Mouse (Mus musculus): Measurements from ENCODE around the gene Setd1b. TPM values are rescaled to one million over a fixed set of nuclear protein-coding genes. Genes with fewer than 3 reads are reported as not detected.
A peak's percentile ranks its signal among the peaks of the same experiment; 100 is the strongest.

The Setd1b gene
- total RNA-seq, 2 experiments from 2014 or later: 27.0 to 32.1 TPM

GRCm38 (mm10) chr5:123152901-123153300 is 10.9 kb downstream of the Setd1b start:
- intact Hi-C loops (cut with DNase I): no loop called here

GRCm38 (mm10) chr5:123155425-123155824 is 13.4 kb downstream of the Setd1b start:
- peak in 1 of 2 experiments; percentile 68 for DNase-seq (ENCODE audit: low spot score in 2 of 2)
- intact Hi-C loops (cut with DNase I): no loop called here

More at GRCm38 (mm10) chr5:123152901-123153300, 10.9 kb downstream of the Setd1b start:
- no peak for DNase-seq (ENCODE audit: low spot score in 2 of 2)

- DNase-seq (ENCODE audit: low spot score in 2 of 2): no peak
- intact Hi-C loops (cut with DNase I): no loop called here
Observed at GRCm38 (mm10) chr5:123156763-123157162, 14.8 kb downstream of the Setd1b start.

GRCm38 (mm10) chr5:123157972-123158371 is 16.0 kb downstream of the Setd1b start:
- intact Hi-C loops (cut with DNase I): no loop called here
- no peak for DNase-seq (ENCODE audit: low spot score in 2 of 2)

- DNase-seq (ENCODE audit: low spot score in 2 of 2): no peak
- intact Hi-C loops (cut with DNase I): no loop called here
Observed at GRCm38 (mm10) chr5:123159446-123159845, 17.5 kb downstream of the Setd1b start.

GRCm38 (mm10) chr5:123159866-123160265 is 17.9 kb downstream of the Setd1b start:
- no peak for DNase-seq (ENCODE audit: low spot score in 2 of 2)
- intact Hi-C loops (cut with DNase I): no loop called here

- intact Hi-C loops (cut with DNase I): no loop called here
- no peak for DNase-seq (ENCODE audit: low spot score in 2 of 2)
Observed at GRCm38 (mm10) chr5:123160341-123160740, 18.3 kb downstream of the Setd1b start.

GRCm38 (mm10) chr5:123162942-123163341 is 20.9 kb downstream of the Setd1b start:
- intact Hi-C loops (cut with DNase I): no loop called here
- DNase-seq (ENCODE audit: low spot score in 2 of 2): no peak

GRCm38 (mm10) chr5:123166437-123166836 is 24.4 kb downstream of the Setd1b start:
- intact Hi-C loops (cut with DNase I): no loop called here
- no peak for DNase-seq (ENCODE audit: low spot score in 2 of 2)

- intact Hi-C loops (cut with DNase I): no loop called here
- DNase-seq (ENCODE audit: low spot score in 2 of 2): no peak
Observed at GRCm38 (mm10) chr5:123167591-123167990, 25.6 kb downstream of the Setd1b start.

GRCm38 (mm10) chr5:123169284-123169683 is 27.3 kb downstream of the Setd1b start, which contains the start of gene Psmd9:
TSS of gene Psmd9 (plus strand) at chr5:123169413.
- no peak for DNase-seq (ENCODE audit: low spot score in 2 of 2)
- intact Hi-C loops (cut with DNase I): no loop called here

- DNase-seq (ENCODE audit: low spot score in 2 of 2): no peak
- intact Hi-C loops (cut with DNase I): loop anchor here (5.0 kb wide), 2 partner anchors 38 to 203 kb away; partner anchors contain the start of gene Rhof
Observed at GRCm38 (mm10) chr5:123170365-123170764, 28.4 kb downstream of the Setd1b start.

- DNase-seq (ENCODE audit: low spot score in 2 of 2): peak; percentile 77 to 82
- intact Hi-C loops (cut with DNase I): loop anchor here (1.0 to 5.0 kb wide), 4 partner anchors 39 to 204 kb away; partner anchors contain the start of gene Rhof
Observed at GRCm38 (mm10) chr5:123171646-123172350, 29.8 kb downstream of the Setd1b start.

GRCm38 (mm10) chr5:123178792-123179191 is 36.8 kb downstream of the Setd1b start:
- DNase-seq (ENCODE audit: low spot score in 2 of 2): no peak
- intact Hi-C loops (cut with DNase I): loop anchor here (5.0 kb wide), 1 partner anchor 44 kb away; no protein-coding TSS in a partner anchor

GRCm38 (mm10) chr5:123180390-123180789 is 38.4 kb downstream of the Setd1b start:
- DNase-seq (ENCODE audit: low spot score in 2 of 2): no peak
- intact Hi-C loops (cut with DNase I): no loop called here

- intact Hi-C loops (cut with DNase I): no loop called here
- DNase-seq (ENCODE audit: low spot score in 2 of 2): no peak
Observed at GRCm38 (mm10) chr5:123181536-123181935, 39.5 kb downstream of the Setd1b start.

- DNase-seq (ENCODE audit: low spot score in 2 of 2): no peak
- intact Hi-C loops (cut with DNase I): no loop called here
Observed at GRCm38 (mm10) chr5:123182651-123183050, 40.7 kb downstream of the Setd1b start, which contains the start of gene Hpd. TSS of gene Hpd (minus strand) at chr5:123182727.

- intact Hi-C loops (cut with DNase I): no loop called here
- DNase-seq (ENCODE audit: low spot score in 2 of 2): no peak
Observed at GRCm38 (mm10) chr5:123185966-123186365, 44.0 kb downstream of the Setd1b start.

- intact Hi-C loops (cut with DNase I): no loop called here
- no peak for DNase-seq (ENCODE audit: low spot score in 2 of 2)
Observed at GRCm38 (mm10) chr5:123187306-123187705, 45.3 kb downstream of the Setd1b start.

GRCm38 (mm10) chr5:123190912-123191311 is 48.9 kb downstream of the Setd1b start:
- no peak for DNase-seq (ENCODE audit: low spot score in 2 of 2)
- intact Hi-C loops (cut with DNase I): no loop called here

GRCm38 (mm10) chr5:123191427-123191826 is 49.4 kb downstream of the Setd1b start:
- intact Hi-C loops (cut with DNase I): no loop called here
- DNase-seq (ENCODE audit: low spot score in 2 of 2): no peak

Data from left cerebral cortex, postnatal 25 days (tissue).